Mouse (Mus musculus): Measurements from ENCODE around the gene Eme2. TPM values are rescaled to one million over a fixed set of nuclear protein-coding genes. Genes with fewer than 3 reads are reported as not detected.
"Not testable (repeated sequence)": the region's sequence is repeated elsewhere in the genome, so short reads cannot be mapped to it uniquely, and the experiment has no call there.

Eme2 gene
- 28.9 and 29.7 TPM in 2 replicates for polyA plus RNA-seq (2014; fragmentation: Nextera tagmentation; extraction: Ambion mirVana)

DNA sequence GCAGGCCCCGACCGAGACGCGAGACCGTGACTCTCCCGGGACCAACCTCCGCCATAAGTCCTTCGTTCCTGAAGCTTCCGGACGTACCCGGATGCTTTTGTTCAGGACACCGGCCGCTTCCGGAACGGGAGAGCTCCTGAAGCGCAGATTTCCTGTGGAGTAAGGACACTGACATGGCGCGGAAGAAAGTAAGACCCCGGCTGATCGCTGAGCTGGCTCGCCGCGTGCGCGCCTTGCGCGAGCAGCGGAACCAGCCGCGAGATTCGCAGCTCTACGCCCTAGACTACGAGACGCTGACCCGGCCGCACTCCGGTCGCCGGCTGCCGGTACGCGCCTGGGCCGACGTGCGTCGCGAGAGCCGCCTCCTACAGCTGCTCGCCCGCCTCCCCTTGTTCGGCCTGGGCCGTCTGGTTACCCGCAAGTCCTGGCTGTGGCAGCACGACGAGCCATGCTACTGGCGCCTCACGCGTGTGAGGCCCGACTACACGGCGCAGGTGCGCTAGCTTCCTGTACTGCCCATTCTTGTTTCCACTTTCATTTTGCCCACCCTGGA lies at the start of gene Eme2, which contains the start of gene Mrps34:
TSS of gene Eme2 (minus strand) at position 93 of the 553 bp plus-strand sequence.
TSS of gene Mrps34 (plus strand) at position 122 of the 553 bp plus-strand sequence.
- H3K36me3 ChIP-seq (ENCODE audit: control insufficient read depth, insufficient read depth, low read length), result peaks cover 25% of the 10 kb centered on the region
- H3K4me1 ChIP-seq (ENCODE audit: control insufficient read depth, insufficient read depth, low read length), result peaks cover 24% of the 10 kb centered on the region
- peak; percentile 49; the same call in 1 of the 2 replicates for ATAC-seq (ENCODE audit: insufficient read depth, low FRiP score, low TSS enrichment)

DNA sequence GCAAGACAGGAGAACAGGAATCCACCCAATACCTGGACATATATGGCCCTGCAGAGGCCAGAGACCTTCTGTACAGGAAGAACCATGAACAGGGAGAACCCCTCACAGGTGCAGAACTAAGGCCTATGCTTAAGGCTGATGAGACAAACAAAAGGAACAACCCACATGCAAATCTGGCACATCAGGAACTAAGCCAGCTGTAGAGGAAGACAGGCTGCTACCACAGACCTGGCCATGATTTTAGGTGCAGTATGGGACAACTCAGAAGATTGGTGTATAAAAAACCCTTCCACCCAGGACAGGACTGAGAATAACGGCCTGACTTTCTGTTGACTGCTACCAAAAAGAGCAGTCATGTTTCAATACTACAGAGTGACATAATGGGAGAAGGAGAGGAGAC lies 48.7 kb upstream of the Eme2 start:
- not testable (repeated sequence) for H3K9ac ChIP-seq (ENCODE audit: low read length); H3K27me3 ChIP-seq (ENCODE audit: control insufficient read depth, insufficient read depth, low read length); H3K27ac ChIP-seq (ENCODE audit: low read depth, low read length); H3K9me3 ChIP-seq (ENCODE audit: control insufficient read depth, low read length); ATAC-seq (ENCODE audit: insufficient read depth, low FRiP score, low TSS enrichment); H3K4me3 ChIP-seq (ENCODE audit: low read depth, low read length); DNase-seq (ENCODE audit: low spot score); H3K4me1 ChIP-seq (ENCODE audit: control insufficient read depth, insufficient read depth, low read length); H3K4me2 ChIP-seq (ENCODE audit: low read depth)
- WGBS, result 97% methylated on average over 1 of the region's 1 CpGs
- peaks cover 16% of the 10 kb centered on the region for H3K36me3 ChIP-seq (ENCODE audit: control insufficient read depth, insufficient read depth, low read length)

More for the DNA sequence above, at the start of gene Eme2, which contains the start of gene Mrps34:
- peak within 1 kb of the TSS; percentile 87 for H3K9ac ChIP-seq (ENCODE audit: low read length)
- peak within 1 kb of the TSS; percentile 67 for H3K27ac ChIP-seq (ENCODE audit: low read depth, low read length)
- peak within 1 kb of the TSS; percentile 88 for H3K4me3 ChIP-seq (ENCODE audit: low read depth, low read length)
- under 1% methylated on average over 62 of the region's 62 CpGs for WGBS
- peak; percentile 90 for DNase-seq (ENCODE audit: low spot score)
- H3K4me2 ChIP-seq (ENCODE audit: low read depth), result peak within 1 kb of the TSS; percentile 99
- H3K27me3 ChIP-seq (ENCODE audit: control insufficient read depth, insufficient read depth, low read length), result no peaks in the 10 kb centered on the region
- H3K9me3 ChIP-seq (ENCODE audit: control insufficient read depth, low read length), result no peaks in the 10 kb centered on the region

DNA sequence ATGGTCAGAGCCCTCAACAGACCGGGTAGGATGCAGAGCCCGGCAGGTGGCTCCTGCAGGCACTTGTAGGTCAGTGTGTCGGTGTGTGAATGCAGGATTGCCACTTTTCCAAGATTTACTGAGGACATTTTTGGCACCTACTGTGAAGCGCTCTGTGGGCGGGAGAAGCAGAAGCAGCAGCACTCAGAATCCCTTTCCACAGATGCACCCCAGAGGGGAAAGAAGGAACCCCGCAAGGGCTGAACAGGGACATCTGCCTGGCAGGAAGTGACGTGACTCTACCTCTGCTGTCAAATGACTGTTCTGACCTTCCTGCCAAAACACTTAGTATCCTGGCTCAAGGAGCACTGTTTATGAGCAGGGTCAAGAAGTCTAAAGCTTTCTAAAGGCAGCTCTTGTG lies 48.1 kb upstream of the Eme2 start:
- DNase-seq (ENCODE audit: low spot score) (no peak), ATAC-seq (ENCODE audit: insufficient read depth, low FRiP score, low TSS enrichment) (no peak)
- H3K27ac ChIP-seq (ENCODE audit: low read depth, low read length), result no peak overlapping the region
- H3K9me3 ChIP-seq (ENCODE audit: control insufficient read depth, low read length), result no peaks in the 10 kb centered on the region
- H3K4me3 ChIP-seq (ENCODE audit: low read depth, low read length), result no peak overlapping the region
- no peak overlapping the region for H3K9ac ChIP-seq (ENCODE audit: low read length)
- no peak overlapping the region for H3K4me2 ChIP-seq (ENCODE audit: low read depth)
- H3K4me1 ChIP-seq (ENCODE audit: control insufficient read depth, insufficient read depth, low read length), result no peaks in the 10 kb centered on the region
- H3K27me3 ChIP-seq (ENCODE audit: control insufficient read depth, insufficient read depth, low read length), result no peaks in the 10 kb centered on the region
- peaks cover 13% of the 10 kb centered on the region for H3K36me3 ChIP-seq (ENCODE audit: control insufficient read depth, insufficient read depth, low read length)
- WGBS, result 91% methylated on average over 7 of the region's 7 CpGs

DNA sequence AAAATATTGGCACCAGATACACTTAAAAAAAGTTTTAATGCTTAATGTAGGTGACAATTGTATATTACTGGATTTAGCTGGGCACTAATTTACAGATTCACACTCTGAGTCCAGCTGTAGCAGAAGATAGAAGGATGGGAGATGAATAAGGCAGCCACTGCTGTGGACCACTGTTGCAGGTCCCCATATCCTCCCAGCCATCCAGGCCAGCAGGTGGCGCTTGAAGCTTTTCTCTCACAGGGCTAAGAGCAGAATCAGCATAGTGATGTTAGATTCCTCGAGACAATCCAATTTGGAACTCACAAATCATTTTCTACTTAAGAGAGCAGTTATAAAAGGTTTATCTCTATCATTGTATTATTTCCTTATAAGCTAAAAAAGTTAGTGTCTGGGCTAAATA lies 47.6 kb upstream of the Eme2 start:
- 30% methylated on average over 2 of the region's 2 CpGs for WGBS
- not testable (repeated sequence) for H3K9me3 ChIP-seq (ENCODE audit: control insufficient read depth, low read length); H3K27me3 ChIP-seq (ENCODE audit: control insufficient read depth, insufficient read depth, low read length); ATAC-seq (ENCODE audit: insufficient read depth, low FRiP score, low TSS enrichment); H3K4me1 ChIP-seq (ENCODE audit: control insufficient read depth, insufficient read depth, low read length); H3K4me3 ChIP-seq (ENCODE audit: low read depth, low read length); H3K27ac ChIP-seq (ENCODE audit: low read depth, low read length); H3K9ac ChIP-seq (ENCODE audit: low read length); H3K36me3 ChIP-seq (ENCODE audit: control insufficient read depth, insufficient read depth, low read length); H3K4me2 ChIP-seq (ENCODE audit: low read depth)
- peak; percentile 19 for DNase-seq (ENCODE audit: low spot score)

DNA sequence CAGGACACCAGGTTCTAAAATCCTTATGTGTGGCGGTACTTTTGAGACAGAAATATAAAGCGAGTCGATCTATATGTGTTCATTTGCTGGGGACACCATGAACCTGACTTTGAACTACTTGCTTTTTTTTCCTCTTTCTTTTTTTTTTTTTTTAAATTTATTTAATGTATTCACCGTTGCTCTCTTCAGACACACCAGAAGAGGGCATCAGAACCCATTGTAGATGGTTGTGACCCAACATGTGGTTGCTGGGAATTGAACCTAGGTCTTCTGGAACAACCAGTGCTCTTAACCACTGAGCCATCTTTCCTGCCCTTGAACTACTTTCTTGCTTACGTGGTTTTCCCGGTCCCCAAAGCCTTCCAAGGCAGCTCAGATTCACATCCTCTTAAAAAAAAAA lies 42.4 kb upstream of the Eme2 start:
- peak overlapping the region; percentile 87 for H3K9ac ChIP-seq (ENCODE audit: low read length)
- H3K9me3 ChIP-seq (ENCODE audit: control insufficient read depth, low read length), result no peaks in the 10 kb centered on the region
- peak overlapping the region; percentile 97 for H3K4me3 ChIP-seq (ENCODE audit: low read depth, low read length)
- H3K36me3 ChIP-seq (ENCODE audit: control insufficient read depth, insufficient read depth, low read length), result no peaks in the 10 kb centered on the region
- H3K27ac ChIP-seq (ENCODE audit: low read depth, low read length), result peak overlapping the region; percentile 61; the same call in 1 of the 2 replicates
- DNase-seq (ENCODE audit: low spot score) (no peak), ATAC-seq (ENCODE audit: insufficient read depth, low FRiP score, low TSS enrichment) (no peak)
- no peaks in the 10 kb centered on the region for H3K27me3 ChIP-seq (ENCODE audit: control insufficient read depth, insufficient read depth, low read length)
- peak overlapping the region; percentile 78 for H3K4me2 ChIP-seq (ENCODE audit: low read depth)
- WGBS, result 47% methylated on average over 6 of the region's 6 CpGs
- peaks cover 12% of the 10 kb centered on the region for H3K4me1 ChIP-seq (ENCODE audit: control insufficient read depth, insufficient read depth, low read length)

DNA sequence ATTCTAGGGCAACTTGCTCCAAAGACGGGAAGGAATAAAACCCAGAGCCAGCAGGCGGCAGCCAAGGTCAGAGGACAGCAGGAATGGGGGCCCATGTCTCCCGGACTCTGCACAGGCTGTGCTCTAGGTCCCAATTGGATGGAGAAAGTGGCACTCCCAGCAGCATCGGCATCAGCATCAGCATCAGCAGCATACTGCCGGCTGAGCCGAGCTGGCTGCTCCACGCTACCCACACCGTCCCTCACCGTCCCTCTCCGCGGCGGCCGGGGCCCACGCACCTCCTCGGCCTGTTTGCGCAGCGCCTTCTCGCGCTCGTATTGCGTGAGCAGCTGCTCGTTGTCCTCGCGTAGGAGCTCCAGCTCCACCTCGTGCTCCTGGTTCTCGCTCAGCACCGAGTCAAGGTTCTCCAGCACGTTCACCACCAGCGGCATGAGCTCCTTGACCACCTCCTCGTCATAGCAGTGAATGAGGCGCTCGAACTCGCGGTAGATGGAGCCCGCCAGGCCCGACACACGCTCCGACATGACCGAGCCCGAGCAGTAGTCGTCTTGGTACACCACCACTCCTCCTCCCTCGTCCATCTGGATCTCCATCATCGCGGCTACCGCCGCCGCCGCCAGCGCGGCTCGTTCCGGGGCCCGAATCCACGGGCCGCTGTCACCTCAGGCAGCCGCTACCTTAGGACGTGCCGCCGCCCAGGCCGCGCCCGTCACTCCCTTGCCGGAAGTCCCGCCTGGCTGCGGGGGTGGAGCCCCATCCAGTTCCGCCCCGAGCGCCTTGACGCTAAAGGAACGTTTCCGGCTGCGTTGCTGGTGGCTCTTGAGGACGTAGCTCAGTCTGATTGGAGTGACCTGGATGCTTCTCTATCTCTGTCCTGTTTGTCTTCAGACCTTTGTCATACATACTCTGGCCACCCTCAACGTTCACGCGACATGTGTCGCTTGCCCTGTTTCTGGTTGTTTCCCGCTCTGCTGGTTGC lies 41.7 kb upstream of the Eme2 start, which contains the start of gene Mapk8ip3:
TSS of gene Mapk8ip3 (minus strand) at position 719 of the 979 bp plus-strand sequence.
- ATAC-seq (ENCODE audit: insufficient read depth, low FRiP score, low TSS enrichment) (peak; percentile 96), DNase-seq (ENCODE audit: low spot score) (peak; percentile 94)
- H3K27me3 ChIP-seq (ENCODE audit: control insufficient read depth, insufficient read depth, low read length), result no peaks in the 10 kb centered on the region
- WGBS, result under 1% methylated on average over 78 of the region's 78 CpGs
- H3K4me1 ChIP-seq (ENCODE audit: control insufficient read depth, insufficient read depth, low read length), result peaks cover 12% of the 10 kb centered on the region
- peak within 1 kb of the TSS; percentile 61; the same call in 1 of the 2 replicates for H3K27ac ChIP-seq (ENCODE audit: low read depth, low read length)
- H3K4me2 ChIP-seq (ENCODE audit: low read depth), result peak within 1 kb of the TSS; percentile 78
- peak within 1 kb of the TSS; percentile 87 for H3K9ac ChIP-seq (ENCODE audit: low read length)
- no peaks in the 10 kb centered on the region for H3K9me3 ChIP-seq (ENCODE audit: control insufficient read depth, low read length)
- H3K36me3 ChIP-seq (ENCODE audit: control insufficient read depth, insufficient read depth, low read length), result no peaks in the 10 kb centered on the region
- peak within 1 kb of the TSS; percentile 97 for H3K4me3 ChIP-seq (ENCODE audit: low read depth, low read length)

DNA sequence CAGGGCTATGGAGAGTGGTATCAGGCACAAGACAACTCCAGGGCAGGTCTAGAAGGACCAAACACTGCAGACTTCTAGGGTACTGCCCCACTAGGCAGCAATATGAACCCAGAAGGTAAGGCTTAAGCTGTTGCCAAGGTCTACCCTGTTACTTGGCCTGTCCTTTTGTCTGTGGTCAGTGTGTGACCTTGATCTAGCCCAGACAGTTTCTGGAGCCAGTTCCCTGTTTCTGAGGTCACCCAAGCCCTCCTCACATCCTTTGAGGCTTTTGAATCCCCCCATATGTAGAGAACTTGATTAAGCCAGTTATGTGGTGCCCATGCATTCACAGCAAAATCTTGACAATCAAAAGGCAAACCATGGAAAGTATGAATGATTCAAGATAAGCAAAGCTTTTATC lies 40.8 kb upstream of the Eme2 start:
- Histone ChIP-seq H3K27me3 (ENCODE audit: control insufficient read depth, insufficient read depth, low read length) (no peaks in the 10 kb centered on the region), H3K9ac (ENCODE audit: low read length) (peak overlapping the region; percentile 0; the same call in 1 of the 2 replicates), H3K4me3 (ENCODE audit: low read depth, low read length) (peak overlapping the region; percentile 97), H3K27ac (ENCODE audit: low read depth, low read length) (no peak overlapping the region), H3K4me2 (ENCODE audit: low read depth) (peak overlapping the region; percentile 78), H3K36me3 (ENCODE audit: control insufficient read depth, insufficient read depth, low read length) (no peaks in the 10 kb centered on the region), H3K9me3 (ENCODE audit: control insufficient read depth, low read length) (no peaks in the 10 kb centered on the region), H3K4me1 (ENCODE audit: control insufficient read depth, insufficient read depth, low read length) (peaks cover 12% of the 10 kb centered on the region)
- DNase-seq (ENCODE audit: low spot score) (no peak), ATAC-seq (ENCODE audit: insufficient read depth, low FRiP score, low TSS enrichment) (no peak)

DNA sequence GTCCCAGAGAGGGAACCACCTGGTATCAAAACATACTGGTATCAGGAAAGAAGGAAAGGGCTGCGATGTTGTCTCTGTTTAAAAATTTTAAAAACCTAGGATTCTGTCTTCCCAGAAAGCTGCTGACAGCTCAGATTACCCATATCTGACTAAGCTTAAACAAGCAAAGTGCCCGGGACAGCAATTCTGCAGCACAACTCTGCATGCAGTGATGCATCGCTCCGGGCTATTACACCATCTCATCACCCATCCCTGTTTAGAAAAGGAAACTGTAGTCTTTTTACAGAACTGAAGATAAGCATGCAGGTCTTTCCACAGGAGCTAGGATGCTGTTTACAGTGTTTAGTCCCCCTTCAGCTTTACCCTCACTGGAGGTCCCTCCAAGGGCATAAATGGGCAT lies 40.0 kb upstream of the Eme2 start:
- ATAC-seq (ENCODE audit: insufficient read depth, low FRiP score, low TSS enrichment) (no peak), DNase-seq (ENCODE audit: low spot score) (no peak)
- Histone ChIP-seq H3K4me3 (ENCODE audit: low read depth, low read length) (no peak overlapping the region), H3K36me3 (ENCODE audit: control insufficient read depth, insufficient read depth, low read length) (no peaks in the 10 kb centered on the region), H3K4me2 (ENCODE audit: low read depth) (peak overlapping the region; percentile 78), H3K9me3 (ENCODE audit: control insufficient read depth, low read length) (no peaks in the 10 kb centered on the region), H3K27ac (ENCODE audit: low read depth, low read length) (no peak overlapping the region), H3K27me3 (ENCODE audit: control insufficient read depth, insufficient read depth, low read length) (no peaks in the 10 kb centered on the region), H3K4me1 (ENCODE audit: control insufficient read depth, insufficient read depth, low read length) (peaks cover 12% of the 10 kb centered on the region), H3K9ac (ENCODE audit: low read length) (no peak overlapping the region)
- 91% methylated on average over 4 of the region's 4 CpGs for WGBS
